Mouse (Mus musculus): Measurements from ENCODE around the gene Iqgap2. TPM values are rescaled to one million over a fixed set of nuclear protein-coding genes. Genes with fewer than 3 reads are reported as not detected.

The Iqgap2 gene
- total and polyA plus RNA-seq, 3 experiments: 0.27 to 0.32 TPM; not detected in 1

GRCm38 (mm10) chr13:95870626-95871025 is 21.1 kb downstream of the Iqgap2 start:
- Histone ChIP-seq H3K36me3 (ENCODE audit: control insufficient read depth in 1 of 2, insufficient read depth in 2 of 2, low read length in 2 of 2) (no peaks in the 10 kb centered on the region), H3K9ac (ENCODE audit: control insufficient read depth, low read depth, low read length, poor library complexity, severe bottlenecking) (no peak overlapping the region), H3K27ac (ENCODE audit: control insufficient read depth, low read depth, low read length) (no peak overlapping the region), H3K27me3 (ENCODE audit: control insufficient read depth in 1 of 2, insufficient read depth in 2 of 2, low read length in 2 of 2) (peaks cover 0 to 2% of the 10 kb centered on the region in 2 experiments; a peak in 1 of 4 replicates), H3K4me1 (ENCODE audit: control insufficient read depth in 1 of 2, insufficient read depth in 2 of 2, low read length in 2 of 2) (no peaks in the 10 kb centered on the region), H3K9me3 (replicated peaks; ENCODE audit: insufficient read depth, low read length) (no peaks in the 10 kb centered on the region), H3K4me3 (ENCODE audit: control insufficient read depth in 1 of 2, insufficient read depth in 1 of 2, low read depth in 2 of 2, low read length in 2 of 2) (no peak overlapping the region), H3K79me2 (ENCODE audit: control insufficient read depth, insufficient read depth, low read length, poor library complexity) (no peaks in the 10 kb centered on the region)
- TF ChIP-seq HCFC1 (IDR thresholded peaks at IDR 0.05; ENCODE audit: low read depth, low read length) (no peak), MAX (IDR thresholded peaks at IDR 0.05; ENCODE audit: low read length) (no peak), CHD2 (IDR thresholded peaks at IDR 0.05; ENCODE audit: low read length) (no peak), BHLHE40 (IDR thresholded peaks at IDR 0.05; ENCODE audit: borderline replicate concordance, low read depth, low read length) (no peak), POLR2AphosphoS2 (IDR thresholded peaks at IDR 0.05; ENCODE audit: low read length) (no peak), E2F4 (IDR thresholded peaks at IDR 0.05; ENCODE audit: borderline replicate concordance, low read depth, low read length) (no peak), ZKSCAN1 (IDR thresholded peaks at IDR 0.05; ENCODE audit: low read depth, low read length) (no peak)
- DNase-seq (ENCODE audit: low read depth, low spot score): no peak

GRCm38 (mm10) chr13:95868896-95869540 is 22.7 kb downstream of the Iqgap2 start:
- Histone ChIP-seq H3K4me1 (ENCODE audit: control insufficient read depth in 1 of 2, insufficient read depth in 2 of 2, low read length in 2 of 2) (no peaks in the 10 kb centered on the region), H3K27ac (ENCODE audit: control insufficient read depth, low read depth, low read length) (no peak overlapping the region), H3K79me2 (ENCODE audit: control insufficient read depth, insufficient read depth, low read length, poor library complexity) (no peaks in the 10 kb centered on the region), H3K36me3 (ENCODE audit: control insufficient read depth in 1 of 2, insufficient read depth in 2 of 2, low read length in 2 of 2) (no peaks in the 10 kb centered on the region), H3K9ac (ENCODE audit: control insufficient read depth, low read depth, low read length, poor library complexity, severe bottlenecking) (no peak overlapping the region), H3K4me3 (ENCODE audit: control insufficient read depth in 1 of 2, insufficient read depth in 1 of 2, low read depth in 2 of 2, low read length in 2 of 2) (no peak overlapping the region), H3K27me3 (ENCODE audit: control insufficient read depth in 1 of 2, insufficient read depth in 2 of 2, low read length in 2 of 2) (peaks cover 0 to 2% of the 10 kb centered on the region in 2 experiments; a peak in 1 of 4 replicates), H3K9me3 (replicated peaks; ENCODE audit: insufficient read depth, low read length) (no peaks in the 10 kb centered on the region)
- TF ChIP-seq POLR2A (IDR thresholded peaks at IDR 0.05; ENCODE audit: control insufficient read depth in 1 of 2, insufficient read depth in 1 of 2, low read depth in 1 of 2, low read length in 2 of 2, poor library complexity in 1 of 2) (no peak), CTCF (IDR thresholded peaks at IDR 0.05 in 2 of 3, conservative IDR thresholded peaks at IDR 0.05 in 1 of 3; ENCODE audit: control insufficient read depth in 1 of 3, insufficient read depth in 1 of 3, low read depth in 2 of 3, low read length in 3 of 3, poor library complexity in 1 of 3, severe bottlenecking in 1 of 3) (no peak), MAX (IDR thresholded peaks at IDR 0.05; ENCODE audit: low read length) (no peak), MAFK (IDR thresholded peaks at IDR 0.05; ENCODE audit: borderline replicate concordance, low read depth, low read length) (no peak), JUND (IDR thresholded peaks at IDR 0.05; ENCODE audit: low read depth, low read length) (no peak), TAL1 (IDR thresholded peaks at IDR 0.05; ENCODE audit: low read length) (no peak), MXI1 (IDR thresholded peaks at IDR 0.05; ENCODE audit: low read depth, low read length) (no peak), ZKSCAN1 (IDR thresholded peaks at IDR 0.05; ENCODE audit: low read depth, low read length) (no peak), SMC3 (IDR thresholded peaks at IDR 0.05; ENCODE audit: low read depth, low read length) (no peak), EP300 (IDR thresholded peaks at IDR 0.05; ENCODE audit: low read depth in 1 of 2, low read length in 2 of 2) (no peak), ZC3H11A (IDR thresholded peaks at IDR 0.05; ENCODE audit: low read depth, low read length) (no peak), GABPA (IDR thresholded peaks at IDR 0.05; ENCODE audit: low read depth, low read length) (no peak), GATA1 (IDR thresholded peaks at IDR 0.05; ENCODE audit: low read depth, low read length) (no peak)
- DNase-seq (ENCODE audit: low read depth, low spot score): peak; percentile 8
